ENCODE assay signal across 26 mouse cellular contexts in genomic region chr2:25477541-25477940, GRCm38 (mm10). TPM values are rescaled to one million over a fixed set of nuclear protein-coding genes. Genes with fewer than 3 reads are reported as not detected.
"Had no signal": no experiment of that assay in that cellular context is flagged by ENCODE, and none has a peak within 500 bp of the region (broad histone marks: within the 10 kb centered on the region; RNA-seq: fewer than 3 reads in every experiment).

No protein-coding gene starts in this region.

- ATAC-seq: midbrain, embryonic 13.5 days; midbrain, embryonic 15.5 days had no signal

- H3K4me1 ChIP-seq: midbrain, embryonic 10.5 days; midbrain, embryonic 13.5 days; midbrain, embryonic 15.5 days; neural tube, embryonic 13.5 days; neural tube, embryonic 15.5 days had no signal

- H3K27ac ChIP-seq: midbrain, embryonic 10.5 days; midbrain, embryonic 13.5 days; midbrain, embryonic 15.5 days; neural tube, embryonic 13.5 days; neural tube, embryonic 15.5 days had no signal

- DNase-seq: lung, adult 18-20 months; lung, embryonic 14.5 days; lung, postnatal 10 days; lung, postnatal 4 days; retina, postnatal 1 day; right cerebral cortex, postnatal 25 days; right cerebral cortex, postnatal 4 days; spleen, adult 18-20 months; thymus, adult 18-20 months; thymus, postnatal 14 days; thymus, postnatal 36 days had no signal

- H3K4me2 ChIP-seq: lung, embryonic 14.5 days; midbrain, embryonic 13.5 days; midbrain, embryonic 15.5 days; neural tube, embryonic 13.5 days; neural tube, embryonic 15.5 days had no signal

- H3K9ac ChIP-seq: lung, embryonic 14.5 days; midbrain, embryonic 13.5 days; midbrain, embryonic 15.5 days; neural tube, embryonic 13.5 days; neural tube, embryonic 15.5 days had no signal

- H3K36me3 ChIP-seq: midbrain, embryonic 10.5 days; midbrain, embryonic 13.5 days; midbrain, embryonic 15.5 days; neural tube, embryonic 13.5 days; neural tube, embryonic 15.5 days had no signal

- H3K4me3 ChIP-seq: midbrain, embryonic 10.5 days; midbrain, embryonic 13.5 days; midbrain, embryonic 15.5 days; myocyte; neural tube, embryonic 13.5 days; neural tube, embryonic 15.5 days had no signal

- H3K9me3 ChIP-seq: midbrain, embryonic 10.5 days; midbrain, embryonic 13.5 days; midbrain, embryonic 15.5 days; neural tube, embryonic 13.5 days; neural tube, embryonic 15.5 days had no signal

- H3K27me3 ChIP-seq: midbrain, embryonic 13.5 days; midbrain, embryonic 15.5 days; neural tube, embryonic 13.5 days; neural tube, embryonic 15.5 days had no signal

RNA-seq across cellular contexts. Expression of gene Ptgds, which starts 7.7 kb away (rescaled TPM):
- total RNA-seq: megakaryocyte, adult 5-6 weeks; megakaryocyte-erythroid progenitor cell, adult 5-6 weeks had no signal
- polyA plus RNA-seq: midbrain, embryonic 10.5 days; neural tube, embryonic 11.5 days had no signal

RNA-seq across cellular contexts. Expression of gene Lcn12, which starts 16.2 kb away (rescaled TPM):
- total RNA-seq: megakaryocyte, adult 5-6 weeks; megakaryocyte-erythroid progenitor cell, adult 5-6 weeks had no signal
- polyA plus RNA-seq: liver, embryonic 16.5 days; lung, embryonic 14.5 days; lung, embryonic 16.5 days; midbrain, embryonic 10.5 days; midbrain, embryonic 13.5 days; midbrain, embryonic 15.5 days; myocyte; neural tube, embryonic 11.5 days; neural tube, embryonic 13.5 days; neural tube, embryonic 15.5 days; small intestine, adult 2 months; stomach, embryonic 14.5 days; stomach, embryonic 16.5 days; thymus, postnatal 0 days had no signal

RNA-seq across cellular contexts. Expression of gene Clic3, which starts 20.9 kb away (rescaled TPM):
- total RNA-seq: megakaryocyte, adult 5-6 weeks; megakaryocyte-erythroid progenitor cell, adult 5-6 weeks had no signal
